Mouse (Mus musculus) limb, embryonic 12.5 days (tissue): ENCODE measurements around the gene Galnt14. TPM values are rescaled to one million over a fixed set of nuclear protein-coding genes. Genes with fewer than 3 reads are reported as not detected.

ENCODE experiments used
- ATAC-seq: fragments of 200-750 bp; cut with Nextera tagmentation; 2 replicates; pipeline ENCODE4 v1.8.0; 2017; ENCODE audit warnings: low read depth, moderate TSS enrichment; ENCODE audit not compliant: insufficient number of reproducible peaks, insufficient read depth, low FRiP score, low TSS enrichment
- H3K27ac ChIP-seq: fragments of 300-500 bp; sonication (generic); 2 replicates; pipeline ENCODE4 v1.5.1; 2016; ENCODE audit warnings: mild to moderate bottlenecking, moderate library complexity
- H3K27me3 ChIP-seq: fragments of 300-500 bp; sonication (generic); 2 replicates; pipeline ENCODE4 v1.6.1; 2016; ENCODE audit warnings: mild to moderate bottlenecking, moderate library complexity
- H3K36me3 ChIP-seq: fragments of 300-500 bp; sonication (generic); 2 replicates; pipeline ENCODE4 v1.6.1; 2016; ENCODE audit warnings: mild to moderate bottlenecking, moderate library complexity
- H3K4me1 ChIP-seq: fragments of 300-500 bp; sonication (generic); replicated peaks from 2 replicates; pipeline ENCODE4 v1.6.1; 2016
- H3K4me2 ChIP-seq: fragments of 300-500 bp; sonication (generic); 2 replicates; pipeline ENCODE4 v1.6.1; 2016; ENCODE audit warnings: mild to moderate bottlenecking, moderate library complexity
- H3K4me3 ChIP-seq: fragments of 300-500 bp; sonication (generic); replicated peaks from 2 replicates; pipeline ENCODE4 v1.5.1; 2016; ENCODE audit warnings: mild to moderate bottlenecking
- H3K9ac ChIP-seq: fragments of 300-500 bp; sonication (generic); replicated peaks from 2 replicates; pipeline ENCODE4 v1.6.1; 2016; ENCODE audit warnings: mild to moderate bottlenecking, moderate library complexity
- H3K9me3 ChIP-seq: fragments of 300-500 bp; sonication (generic); 2 replicates; pipeline ENCODE4 v1.6.1; 2016; ENCODE audit warnings: mild to moderate bottlenecking, moderate library complexity
- WGBS: fragments of 180-500 bp; shearing (Covaris S2); methylation state at CpG from one replicate; pipeline ENCODE4 v1.1.7; 2016; 5-methylcytosine and 5-hydroxymethylcytosine counted together
- polyA plus RNA-seq: library from polyadenylated mRNA; unstranded; fragments of >200 nt; fragmentation: Nextera tagmentation; extraction: Ambion mirVana; gene quantifications from 2 replicates; pipeline ENCODE4 v1.2.1, GENCODE M21; 2016

Galnt14 gene
- polyA plus RNA-seq, 1 experiment from 2014 or later = 1.8 TPM

- no peak overlapping the region for H3K4me2 ChIP-seq
- 86% methylated on average over 6 of the region's 6 CpGs for WGBS
- no peak for ATAC-seq
These were observed 51.4 kb downstream of the Galnt14 start for GRCm38 (mm10) chr17:73658731-73659445.

GRCm38 (mm10) chr17:73656373-73656772 is 53.9 kb downstream of the Galnt14 start:
- Histone ChIP-seq H3K9me3 (no peaks in the 10 kb centered on the region), H3K4me2 (no peak overlapping the region), H3K27ac (no peak overlapping the region), H3K36me3 (no peaks in the 10 kb centered on the region), H3K4me1 (no peaks in the 10 kb centered on the region), H3K27me3 (no peaks in the 10 kb centered on the region), H3K9ac (no peak overlapping the region), H3K4me3 (no peak overlapping the region)
- 86% methylated on average over 3 of the region's 3 CpGs for WGBS
- ATAC-seq = no peak

More at GRCm38 (mm10) chr17:73658731-73659445, 51.4 kb downstream of the Galnt14 start:
- H3K4me3 ChIP-seq = no peak overlapping the region
- H3K36me3 ChIP-seq = no peaks in the 10 kb centered on the region
- no peaks in the 10 kb centered on the region for H3K27me3 ChIP-seq
- H3K4me1 ChIP-seq = no peaks in the 10 kb centered on the region
- H3K9me3 ChIP-seq = no peaks in the 10 kb centered on the region
- no peak overlapping the region for H3K27ac ChIP-seq
- H3K9ac ChIP-seq = no peak overlapping the region

- H3K27ac ChIP-seq = no peak overlapping the region
These were observed 56.0 kb downstream of the Galnt14 start for GRCm38 (mm10) chr17:73654261-73654660.

GRCm38 (mm10) chr17:73649371-73649770 is 60.9 kb downstream of the Galnt14 start:
- no peak for ATAC-seq
- WGBS = 81% methylated on average over 6 of the region's 6 CpGs
- Histone ChIP-seq H3K9ac (no peak overlapping the region), H3K4me1 (peaks cover 16% of the 10 kb centered on the region), H3K4me2 (no peak overlapping the region), H3K27me3 (peaks cover 7% of the 10 kb centered on the region), H3K27ac (no peak overlapping the region), H3K9me3 (no peaks in the 10 kb centered on the region), H3K36me3 (no peaks in the 10 kb centered on the region), H3K4me3 (no peak overlapping the region)

More at GRCm38 (mm10) chr17:73654261-73654660, 56.0 kb downstream of the Galnt14 start:
- no peaks in the 10 kb centered on the region for H3K4me1 ChIP-seq
- H3K36me3 ChIP-seq = no peaks in the 10 kb centered on the region
- WGBS = 46% methylated on average over 5 of the region's 5 CpGs
- H3K9ac ChIP-seq = no peak overlapping the region
- H3K4me3 ChIP-seq = no peak overlapping the region
- ATAC-seq = no peak
- no peaks in the 10 kb centered on the region for H3K9me3 ChIP-seq
- H3K27me3 ChIP-seq = peaks cover 1% of the 10 kb centered on the region; the same call in 1 of the 2 replicates
- no peak overlapping the region for H3K4me2 ChIP-seq

- H3K4me1 ChIP-seq = peaks cover 41% of the 10 kb centered on the region
- no peak for ATAC-seq
- no peaks in the 10 kb centered on the region for H3K36me3 ChIP-seq
- no peak overlapping the region for H3K4me2 ChIP-seq
- 0 out of 2 replicates have a peak, but pooled peaks cover 9% of the 10 kb centered on the region for H3K27me3 ChIP-seq
- H3K27ac ChIP-seq = no peak overlapping the region
- no peaks in the 10 kb centered on the region for H3K9me3 ChIP-seq
- H3K4me3 ChIP-seq = no peak overlapping the region
- WGBS = 93% methylated on average over 7 of the region's 7 CpGs
- H3K9ac ChIP-seq = no peak overlapping the region
These were observed 68.6 kb downstream of the Galnt14 start for GRCm38 (mm10) chr17:73641676-73642075.

GRCm38 (mm10) chr17:73640117-73640480 is 70.2 kb downstream of the Galnt14 start:
- Histone ChIP-seq H3K9ac (no peak overlapping the region), H3K4me3 (no peak overlapping the region), H3K4me2 (peak overlapping the region; percentile 21), H3K27me3 (peaks cover 11% of the 10 kb centered on the region; the same call in 1 of the 2 replicates), H3K36me3 (no peaks in the 10 kb centered on the region), H3K4me1 (peaks cover 28% of the 10 kb centered on the region), H3K27ac (peak overlapping the region; percentile 76; the same call in 1 of the 2 replicates), H3K9me3 (peaks cover 3% of the 10 kb centered on the region; the same call in 1 of the 2 replicates)
- 0 out of 2 replicates have a peak, but pooled peaks have one; percentile 8 for ATAC-seq
- 23% methylated on average over 3 of the region's 3 CpGs for WGBS

GRCm38 (mm10) chr17:73639401-73640116 is 70.7 kb downstream of the Galnt14 start:
- Histone ChIP-seq H3K9me3 (peaks cover 3% of the 10 kb centered on the region; the same call in 1 of the 2 replicates), H3K4me3 (no peak overlapping the region), H3K27me3 (peaks cover 14% of the 10 kb centered on the region; the same call in 1 of the 2 replicates), H3K9ac (no peak overlapping the region), H3K27ac (peak overlapping the region; percentile 76; the same call in 1 of the 2 replicates), H3K4me2 (peak overlapping the region; percentile 21), H3K4me1 (peaks cover 25% of the 10 kb centered on the region), H3K36me3 (no peaks in the 10 kb centered on the region)
- ATAC-seq = peak; percentile 85
- 11% methylated on average over 6 of the region's 6 CpGs for WGBS

- Histone ChIP-seq H3K4me1 (peaks cover 25% of the 10 kb centered on the region), H3K27ac (no peak overlapping the region), H3K36me3 (no peaks in the 10 kb centered on the region), H3K9ac (no peak overlapping the region), H3K9me3 (peaks cover 3% of the 10 kb centered on the region; the same call in 1 of the 2 replicates), H3K4me2 (no peak overlapping the region), H3K27me3 (peaks cover 14% of the 10 kb centered on the region; the same call in 1 of the 2 replicates), H3K4me3 (no peak overlapping the region)
- ATAC-seq = no peak
- 92% methylated on average over 5 of the region's 5 CpGs for WGBS
These were observed 73.3 kb downstream of the Galnt14 start for GRCm38 (mm10) chr17:73636988-73637387.

GRCm38 (mm10) chr17:73634896-73635295 is 75.4 kb downstream of the Galnt14 start:
- peaks cover 3% of the 10 kb centered on the region; the same call in 1 of the 2 replicates for H3K9me3 ChIP-seq
- H3K4me2 ChIP-seq = no peak overlapping the region
- no peak overlapping the region for H3K4me3 ChIP-seq
- ATAC-seq = no peak
- H3K27ac ChIP-seq = no peak overlapping the region
- peaks cover 16% of the 10 kb centered on the region for H3K27me3 ChIP-seq
- WGBS = 53% methylated on average over 2 of the region's 2 CpGs
- no peak overlapping the region for H3K9ac ChIP-seq
- H3K4me1 ChIP-seq = peaks cover 15% of the 10 kb centered on the region
- no peaks in the 10 kb centered on the region for H3K36me3 ChIP-seq

- ATAC-seq = no peak
- H3K27me3 ChIP-seq = peaks cover 23% of the 10 kb centered on the region
- H3K36me3 ChIP-seq = no peaks in the 10 kb centered on the region
- no peak overlapping the region for H3K4me3 ChIP-seq
- H3K4me1 ChIP-seq = peaks cover 8% of the 10 kb centered on the region
- H3K27ac ChIP-seq = no peak overlapping the region
- H3K9me3 ChIP-seq = peaks cover 3% of the 10 kb centered on the region; the same call in 1 of the 2 replicates
- no peak overlapping the region for H3K9ac ChIP-seq
- WGBS = 76% methylated on average over 11 of the region's 11 CpGs
- H3K4me2 ChIP-seq = no peak overlapping the region
These were observed 76.1 kb downstream of the Galnt14 start for GRCm38 (mm10) chr17:73633991-73634710.
